Mouse (Mus musculus) forebrain, embryonic 13.5 days (tissue): ENCODE measurements at regions not wholly inside any gene's neighbourhood (a gene's known extent, or its start where the extent isn't known, plus 50 kb on each side); places are given as distances from the start of the nearest gene placed in this dataset.

Source experiments
- ATAC-seq: fragments of 200-750 bp; cut with Nextera tagmentation; 2 replicates; pipeline ENCODE4 v1.8.0; 2017
- H3K27ac ChIP-seq: fragments of 300-500 bp; sonication (generic); 2 replicates; pipeline ENCODE4 v1.5.1; 2015; ENCODE audit warnings: inconsistent platforms, mild to moderate bottlenecking, moderate library complexity
- H3K27me3 ChIP-seq: fragments of 300-500 bp; sonication (generic); 2 replicates; pipeline ENCODE4 v1.6.1; 2015; ENCODE audit warnings: mild to moderate bottlenecking, inconsistent platforms
- H3K36me3 ChIP-seq: fragments of 300-500 bp; sonication (generic); 2 replicates; pipeline ENCODE4 v1.6.1; 2015; ENCODE audit warnings: mild to moderate bottlenecking, inconsistent platforms; ENCODE audit not compliant: poor library complexity, severe bottlenecking
- H3K4me1 ChIP-seq: fragments of 300-500 bp; sonication (generic); 2 replicates; pipeline ENCODE4 v1.6.1; 2015; ENCODE audit warnings: inconsistent platforms
- H3K4me2 ChIP-seq: fragments of 300-500 bp; sonication (generic); 2 replicates; pipeline ENCODE4 v1.6.1; 2015; ENCODE audit warnings: inconsistent platforms, mild to moderate bottlenecking, moderate library complexity
- H3K4me3 ChIP-seq: fragments of 300-500 bp; sonication (generic); 2 replicates; pipeline ENCODE4 v1.5.1; 2015; ENCODE audit warnings: mild to moderate bottlenecking, inconsistent platforms
- H3K9ac ChIP-seq: fragments of 300-500 bp; sonication (generic); 2 replicates; pipeline ENCODE4 v1.6.1; 2015; ENCODE audit warnings: mild to moderate bottlenecking, inconsistent platforms
- H3K9me3 ChIP-seq: fragments of 300-500 bp; sonication (generic); replicated peaks from 2 replicates; pipeline ENCODE4 v1.6.1; 2016; ENCODE audit warnings: inconsistent platforms
- WGBS: fragments of 180-500 bp; shearing (Covaris S2); methylation state at CpG from one replicate; pipeline ENCODE4 v1.1.7; 2015; 5-methylcytosine and 5-hydroxymethylcytosine counted together

DNA sequence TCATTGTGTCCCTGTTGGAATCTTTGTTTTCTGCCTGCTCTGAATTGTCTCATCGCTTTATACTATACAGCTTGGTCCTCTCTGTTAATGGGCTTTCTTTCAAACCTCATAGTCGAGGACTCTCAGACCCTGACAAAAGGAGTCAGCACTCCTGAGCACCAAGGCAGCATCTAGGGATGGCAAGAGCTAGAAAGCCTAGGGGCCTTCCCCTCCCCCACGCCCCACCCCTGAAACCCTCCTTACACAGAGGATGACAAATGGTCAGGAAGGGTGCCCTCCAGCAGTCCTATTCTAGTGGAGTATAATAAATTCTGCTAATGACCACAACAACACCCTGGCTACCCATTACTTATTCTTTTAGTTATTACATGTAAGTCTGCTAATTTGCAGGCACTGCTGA lies 74.4 kb downstream of the Tbx19 start:
- no peak overlapping the region for H3K4me3 ChIP-seq
- 67% methylated on average over 3 of the region's 3 CpGs for WGBS
- no peaks in the 10 kb centered on the region for H3K27me3 ChIP-seq
- H3K4me1 ChIP-seq: no peaks in the 10 kb centered on the region
- ATAC-seq: no peak
- no peaks in the 10 kb centered on the region for H3K36me3 ChIP-seq
- H3K9me3 ChIP-seq: no peaks in the 10 kb centered on the region
- H3K4me2 ChIP-seq: no peak overlapping the region
- no peak overlapping the region for H3K27ac ChIP-seq
- H3K9ac ChIP-seq: no peak overlapping the region

DNA sequence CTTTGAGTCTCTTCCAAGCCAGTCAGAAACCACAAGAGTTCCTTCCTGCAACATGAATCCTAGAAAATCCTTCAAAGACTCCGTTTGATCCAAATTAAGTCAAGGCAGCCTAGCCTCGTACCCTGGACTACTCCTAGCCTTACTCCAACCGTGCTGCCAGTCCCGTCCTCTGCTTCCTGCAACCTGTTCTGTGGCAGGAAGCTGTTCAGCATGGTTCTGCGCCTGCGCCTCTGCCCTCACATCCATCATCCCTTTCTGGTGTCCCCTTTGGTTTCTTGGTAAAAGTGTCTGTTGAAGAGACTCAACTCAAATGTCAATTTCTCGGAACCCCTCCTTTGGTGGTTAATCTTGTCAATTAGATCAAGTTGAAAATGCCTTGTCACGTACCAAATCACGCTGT lies 75.8 kb downstream of the Tbx19 start:
- no peak overlapping the region for H3K4me3 ChIP-seq
- no peaks in the 10 kb centered on the region for H3K36me3 ChIP-seq
- no peaks in the 10 kb centered on the region for H3K9me3 ChIP-seq
- no peaks in the 10 kb centered on the region for H3K27me3 ChIP-seq
- no peak overlapping the region for H3K9ac ChIP-seq
- no peak overlapping the region for H3K4me2 ChIP-seq
- no peak overlapping the region for H3K27ac ChIP-seq
- ATAC-seq: no peak
- H3K4me1 ChIP-seq: no peaks in the 10 kb centered on the region
- 91% methylated on average over 9 of the region's 9 CpGs for WGBS

DNA sequence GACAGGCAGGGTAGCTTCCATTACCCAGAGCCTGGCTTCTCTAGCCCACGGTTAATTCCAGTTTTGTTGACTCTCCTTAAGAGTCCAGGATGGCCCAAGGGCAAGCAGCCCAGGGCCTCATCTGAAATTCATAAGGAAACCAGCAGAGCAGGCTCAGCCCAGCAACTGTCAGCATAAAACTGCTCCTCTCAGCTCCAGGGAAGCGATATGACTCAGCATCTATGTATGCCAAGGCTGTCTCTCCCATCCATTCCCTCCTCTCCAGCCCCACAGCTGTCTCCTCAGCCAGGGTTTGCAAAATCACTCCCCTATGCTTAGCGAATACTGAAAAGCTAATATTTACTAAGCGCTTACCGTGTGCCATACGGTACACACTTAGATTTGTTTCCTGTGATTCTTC lies 76.4 kb downstream of the Tbx19 start:
- H3K4me2 ChIP-seq: no peak overlapping the region
- H3K9ac ChIP-seq: no peak overlapping the region
- H3K4me1 ChIP-seq: no peaks in the 10 kb centered on the region
- H3K4me3 ChIP-seq: no peak overlapping the region
- peak; percentile 59; the same call in 1 of the 2 replicates for ATAC-seq
- H3K27ac ChIP-seq: no peak overlapping the region
- no peaks in the 10 kb centered on the region for H3K27me3 ChIP-seq
- 88% methylated on average over 6 of the region's 6 CpGs for WGBS
- no peaks in the 10 kb centered on the region for H3K9me3 ChIP-seq
- H3K36me3 ChIP-seq: no peaks in the 10 kb centered on the region

DNA sequence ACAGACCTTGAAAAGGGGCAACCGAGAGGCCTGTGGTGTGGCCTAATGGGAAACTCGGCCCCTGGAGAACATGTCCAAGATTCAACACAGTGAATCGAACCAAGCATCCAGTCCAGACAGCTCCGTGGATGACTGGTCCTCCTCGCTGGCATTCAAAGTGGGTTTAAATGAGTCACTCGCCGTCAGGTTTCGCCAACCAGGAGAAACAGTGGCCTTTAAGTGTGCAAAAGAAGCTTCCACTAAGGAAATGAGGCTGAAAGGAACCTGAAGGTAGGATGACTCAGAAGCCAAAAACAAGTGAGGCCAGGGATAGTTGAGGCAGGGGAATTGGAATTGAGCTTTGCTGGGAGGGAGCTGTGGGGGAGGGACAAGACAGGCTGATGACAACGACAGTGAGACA lies 80.2 kb downstream of the Tbx19 start:
- Histone ChIP-seq H3K9ac (no peak overlapping the region), H3K27me3 (no peaks in the 10 kb centered on the region), H3K36me3 (no peaks in the 10 kb centered on the region), H3K4me1 (peaks cover 8% of the 10 kb centered on the region), H3K27ac (no peak overlapping the region), H3K9me3 (no peaks in the 10 kb centered on the region), H3K4me2 (no peak overlapping the region), H3K4me3 (no peak overlapping the region)
- ATAC-seq: no peak
- WGBS: 91% methylated on average over 9 of the region's 9 CpGs

DNA sequence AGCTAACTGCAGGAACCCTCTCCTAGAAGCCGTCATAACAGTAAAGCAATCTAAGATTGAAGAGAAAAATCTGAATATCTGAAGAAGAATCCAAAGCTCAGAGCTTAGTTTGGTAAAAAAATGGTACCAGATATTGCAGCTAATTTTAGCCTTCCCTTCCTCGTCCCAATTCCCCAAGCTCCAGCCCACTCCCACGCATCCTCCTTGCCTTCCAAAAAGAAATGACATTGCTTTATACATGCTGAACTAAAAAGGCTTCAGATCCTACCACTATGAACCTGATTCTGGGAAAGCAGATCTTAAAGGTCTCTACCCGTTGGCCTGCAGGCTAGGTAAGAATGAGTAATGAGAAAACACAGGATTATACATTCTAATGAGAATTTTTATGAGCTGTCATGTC lies 83.3 kb downstream of the Tbx19 start:
- no peak overlapping the region for H3K27ac ChIP-seq
- WGBS: 81% methylated on average over 4 of the region's 4 CpGs

DNA sequence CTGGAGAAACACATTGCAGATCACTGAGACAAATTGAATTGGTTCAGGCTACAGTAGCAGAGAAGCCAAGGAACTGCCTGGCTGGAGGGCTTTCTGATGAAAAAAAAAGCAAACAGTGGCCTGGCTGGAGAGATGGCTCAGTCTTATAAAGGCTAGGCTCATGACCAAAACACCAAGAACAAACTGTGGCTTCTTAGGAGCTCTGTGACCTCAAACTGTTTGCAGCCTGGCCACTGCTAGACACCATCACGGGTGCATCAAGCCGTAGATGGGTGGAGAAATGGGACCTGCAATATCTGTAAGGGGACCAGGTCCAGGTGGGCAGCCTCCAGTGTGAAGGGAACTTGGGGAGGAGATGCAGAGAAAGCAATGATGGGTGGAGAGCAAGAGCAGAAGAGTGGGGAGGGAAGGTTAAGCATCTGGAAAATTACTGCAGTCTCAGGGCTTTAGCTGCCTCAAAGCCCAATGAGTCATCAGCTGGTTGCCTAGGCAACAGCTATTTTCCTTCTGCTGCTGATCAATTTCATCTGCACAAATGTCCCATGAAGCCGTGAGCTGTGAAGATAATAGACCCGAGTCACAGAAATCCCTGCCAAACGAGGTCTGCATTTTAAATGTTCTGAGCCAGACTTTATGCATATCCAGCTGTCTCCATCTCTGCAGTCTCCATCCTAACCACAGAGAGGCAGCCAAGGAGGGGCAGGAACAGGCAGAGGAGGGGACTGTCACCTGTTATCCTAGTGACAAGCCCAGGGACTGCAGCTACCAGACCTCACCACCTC lies 85.1 kb downstream of the Tbx19 start:
- H3K27me3 ChIP-seq: no peaks in the 10 kb centered on the region
- H3K4me1 ChIP-seq: peaks cover 14% of the 10 kb centered on the region
- no peak overlapping the region for H3K9ac ChIP-seq
- no peak overlapping the region for H3K4me3 ChIP-seq
- ATAC-seq: peak; percentile 95
- H3K27ac ChIP-seq: peak overlapping the region; percentile 89
- H3K36me3 ChIP-seq: no peaks in the 10 kb centered on the region
- peak overlapping the region; percentile 12; the same call in 1 of the 2 replicates for H3K4me2 ChIP-seq
- WGBS: 31% methylated on average over 5 of the region's 5 CpGs
- no peaks in the 10 kb centered on the region for H3K9me3 ChIP-seq

More for the DNA sequence above, 83.3 kb downstream of the Tbx19 start:
- Histone ChIP-seq H3K4me2 (no peak overlapping the region), H3K36me3 (no peaks in the 10 kb centered on the region), H3K9me3 (no peaks in the 10 kb centered on the region), H3K4me3 (no peak overlapping the region), H3K9ac (no peak overlapping the region), H3K4me1 (peaks cover 14% of the 10 kb centered on the region), H3K27me3 (no peaks in the 10 kb centered on the region)
- no peak for ATAC-seq

DNA sequence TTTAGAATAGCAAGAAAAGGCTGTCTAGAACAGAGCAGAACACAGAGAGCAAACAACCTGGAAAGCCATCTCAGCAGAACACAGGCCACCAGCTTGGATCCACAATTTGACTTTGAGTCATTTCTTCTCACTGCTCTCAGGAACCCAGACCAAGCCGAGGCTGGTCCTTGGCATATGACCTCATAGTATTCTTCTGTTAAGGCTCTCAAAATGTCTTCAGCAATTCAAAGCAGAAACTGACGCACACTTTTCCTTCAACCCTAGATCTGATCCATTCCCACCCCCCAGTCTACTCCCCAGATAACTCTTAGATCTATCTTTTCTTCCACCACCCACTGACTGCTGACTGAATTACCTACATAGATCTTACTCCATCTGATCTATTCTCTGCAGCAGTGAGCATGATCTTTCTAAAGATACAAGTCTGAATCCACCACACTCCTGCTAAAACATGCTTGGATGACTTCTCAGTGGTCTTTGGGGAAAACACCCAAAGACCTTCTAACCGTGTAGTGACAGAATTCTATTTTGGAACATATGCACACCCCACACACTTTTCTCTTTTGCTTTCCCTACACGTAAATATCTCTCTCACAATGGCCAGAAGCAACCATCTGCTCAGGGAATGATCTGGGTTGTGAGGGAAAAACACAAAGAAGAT lies 88.6 kb downstream of the Tbx19 start:
- no peak overlapping the region for H3K4me3 ChIP-seq
- H3K9me3 ChIP-seq: no peaks in the 10 kb centered on the region
- H3K4me1 ChIP-seq: peaks cover 14% of the 10 kb centered on the region
- no peaks in the 10 kb centered on the region for H3K27me3 ChIP-seq
- no peak overlapping the region for H3K27ac ChIP-seq
- no peaks in the 10 kb centered on the region for H3K36me3 ChIP-seq
- ATAC-seq: no peak
- no peak overlapping the region for H3K4me2 ChIP-seq
- 91% methylated on average over 4 of the region's 4 CpGs for WGBS
- no peak overlapping the region for H3K9ac ChIP-seq

DNA sequence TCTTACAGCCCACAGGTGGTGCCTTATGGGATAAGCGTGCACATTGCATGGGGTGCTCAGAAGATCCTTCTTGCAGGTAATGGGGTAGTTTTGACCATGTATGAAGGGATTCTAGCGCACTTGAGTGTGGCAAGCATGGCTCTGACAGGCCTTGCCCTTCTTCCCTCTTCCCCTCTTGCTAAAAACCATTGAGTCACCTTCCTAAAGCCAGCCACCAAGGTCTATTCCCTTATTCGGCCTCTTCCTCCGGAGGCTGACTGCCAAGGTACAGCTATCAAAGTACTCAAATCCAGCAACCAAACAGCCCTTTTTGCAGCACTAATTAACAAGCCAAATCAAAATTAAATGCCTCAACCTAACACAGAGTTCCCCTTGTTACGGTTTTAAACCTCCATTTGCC lies 95.6 kb downstream of the Tbx19 start:
- Histone ChIP-seq H3K9ac (no peak overlapping the region), H3K4me1 (no peaks in the 10 kb centered on the region; the same call in 1 of the 2 replicates), H3K36me3 (no peaks in the 10 kb centered on the region), H3K4me2 (no peak overlapping the region), H3K4me3 (no peak overlapping the region), H3K27me3 (no peaks in the 10 kb centered on the region), H3K27ac (no peak overlapping the region), H3K9me3 (no peaks in the 10 kb centered on the region)
- no peak for ATAC-seq
- 57% methylated on average over 5 of the region's 5 CpGs for WGBS

DNA sequence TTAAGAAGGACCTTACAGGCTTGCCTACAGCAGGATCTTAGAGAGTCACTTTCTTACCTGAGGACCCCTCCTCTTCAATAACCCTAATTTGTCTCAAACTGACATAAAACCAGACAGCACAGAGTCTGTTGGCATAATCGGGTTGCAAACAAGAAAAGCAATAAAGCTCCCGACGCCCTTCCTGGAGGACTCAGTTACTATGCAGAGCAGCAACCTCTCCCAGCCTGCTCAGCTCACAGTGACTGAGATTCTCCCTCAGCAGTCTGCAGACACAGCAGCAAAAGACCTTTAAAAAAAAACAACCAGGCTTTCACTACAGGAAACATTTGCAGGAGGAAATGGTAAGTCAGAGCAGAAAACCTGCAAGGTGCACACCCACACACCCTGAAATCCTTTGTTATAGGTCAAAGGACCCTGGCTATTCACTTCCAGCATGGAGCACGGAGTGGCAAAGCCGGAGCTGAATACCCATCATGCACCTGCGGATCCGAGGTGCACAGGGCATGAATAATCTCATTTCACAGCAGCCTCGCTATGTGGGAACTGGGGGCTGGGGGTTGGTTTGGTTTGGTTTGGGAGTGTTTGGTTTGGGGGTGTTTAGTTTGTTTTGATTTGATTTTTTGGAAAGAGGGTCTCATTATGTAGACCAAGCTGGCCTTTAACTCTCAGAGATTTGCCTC lies 97.6 kb downstream of the Tbx19 start:
- Histone ChIP-seq H3K36me3 (no peaks in the 10 kb centered on the region), H3K27me3 (no peaks in the 10 kb centered on the region), H3K4me1 (no peaks in the 10 kb centered on the region; the same call in 1 of the 2 replicates), H3K4me3 (no peak overlapping the region), H3K4me2 (no peak overlapping the region), H3K9me3 (no peaks in the 10 kb centered on the region), H3K9ac (no peak overlapping the region), H3K27ac (no peak overlapping the region)
- ATAC-seq: no peak
- WGBS: 58% methylated on average over 8 of the region's 8 CpGs

DNA sequence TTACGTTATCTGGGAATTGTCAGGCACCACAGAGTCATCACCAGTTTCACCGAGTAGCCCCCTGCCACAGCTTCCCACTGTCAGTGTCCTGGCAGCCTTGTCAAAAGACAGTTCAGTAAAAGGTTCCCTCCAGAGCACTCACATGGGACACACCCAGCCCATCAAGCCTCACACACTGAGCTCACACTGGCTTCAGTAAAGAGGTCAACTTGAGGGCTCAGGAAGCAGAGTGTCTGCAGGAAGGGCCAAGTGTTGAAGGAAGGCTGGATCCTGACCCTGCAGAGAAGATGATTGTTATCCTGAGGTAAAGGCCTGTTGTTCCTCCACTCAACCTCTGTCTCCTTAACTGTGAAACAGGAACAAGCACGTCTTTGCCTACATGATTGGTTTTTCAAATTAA lies 99.2 kb downstream of the Tbx19 start:
- Histone ChIP-seq H3K27ac (no peak overlapping the region), H3K9me3 (no peaks in the 10 kb centered on the region), H3K9ac (no peak overlapping the region), H3K36me3 (no peaks in the 10 kb centered on the region), H3K4me2 (no peak overlapping the region), H3K4me3 (no peak overlapping the region), H3K4me1 (no peaks in the 10 kb centered on the region; the same call in 1 of the 2 replicates), H3K27me3 (no peaks in the 10 kb centered on the region)
- 86% methylated on average over 3 of the region's 3 CpGs for WGBS
- ATAC-seq: no peak

DNA sequence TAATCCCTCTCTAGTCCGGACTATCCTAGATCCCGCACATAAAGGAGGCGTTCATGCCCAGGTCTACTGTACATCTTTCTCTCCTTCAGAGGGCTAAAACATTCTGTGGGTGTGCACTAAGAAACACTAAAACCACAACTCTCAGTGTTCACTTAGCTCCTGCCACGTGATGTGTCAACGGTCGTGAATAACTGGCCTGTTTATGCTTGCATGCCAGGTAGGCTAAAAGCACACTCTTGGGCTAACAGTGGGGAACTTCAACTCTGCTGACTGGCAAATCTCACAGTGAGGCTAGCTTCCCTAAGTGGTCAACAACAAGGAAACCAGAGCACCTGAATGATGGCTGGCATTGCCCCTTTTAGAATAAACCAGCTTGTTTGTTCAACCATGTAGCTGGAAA lies 106.3 kb downstream of the Tbx19 start:
- Histone ChIP-seq H3K9ac (no peak overlapping the region), H3K4me3 (no peak overlapping the region), H3K36me3 (no peaks in the 10 kb centered on the region), H3K4me2 (no peak overlapping the region), H3K9me3 (no peaks in the 10 kb centered on the region), H3K27ac (no peak overlapping the region), H3K4me1 (no peaks in the 10 kb centered on the region), H3K27me3 (no peaks in the 10 kb centered on the region)
- 73% methylated on average over 6 of the region's 6 CpGs for WGBS
- ATAC-seq: no peak

DNA sequence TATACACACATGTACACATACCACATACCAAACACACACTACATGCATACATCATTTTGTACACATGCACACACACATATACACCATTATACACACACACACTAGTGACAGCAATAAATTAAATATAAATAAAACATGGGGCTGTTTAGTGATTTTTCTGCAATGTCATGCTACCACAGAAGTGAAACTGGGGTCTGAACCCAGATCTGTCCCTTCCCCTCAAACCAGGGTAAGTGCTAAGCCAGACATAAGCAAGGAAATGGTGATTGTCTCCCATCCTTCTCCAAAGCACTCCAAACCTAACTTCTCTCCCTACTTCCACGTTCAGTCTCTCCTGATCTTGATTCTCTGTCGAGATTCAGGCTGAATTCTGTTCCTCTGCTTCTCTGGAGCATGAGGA lies 109.3 kb downstream of the Tbx19 start:
- Histone ChIP-seq H3K27ac (no peak overlapping the region), H3K27me3 (no peaks in the 10 kb centered on the region), H3K9me3 (no peaks in the 10 kb centered on the region), H3K4me2 (no peak overlapping the region), H3K4me3 (no peak overlapping the region), H3K9ac (no peak overlapping the region), H3K4me1 (peaks cover 6% of the 10 kb centered on the region; the same call in 1 of the 2 replicates), H3K36me3 (no peaks in the 10 kb centered on the region)
- no peak for ATAC-seq
- 65% methylated on average over 2 of the region's 2 CpGs for WGBS
